Mouse (Mus musculus): Measurements from ENCODE around the gene Gm21964. TPM values are rescaled to one million over a fixed set of nuclear protein-coding genes. Genes with fewer than 3 reads are reported as not detected.

The Gm21964 gene
- polyA plus RNA-seq (2017; shearing (Covaris generic)): not detected

GRCm38 (mm10) chr8:110100907-110101306, at the start of gene Gm21964:
TSS of gene Gm21964 (plus strand) at chr8:110101207.

GRCm38 (mm10) chr8:110079282-110080221, 21.5 kb upstream of the Gm21964 start, which contains the start of gene Zfp612:
TSS of gene Zfp612 (plus strand) at chr8:110079746.

GRCm38 (mm10) chr8:110102653-110103052, 1.6 kb downstream of the Gm21964 start, which contains the start of gene Gm17720:
TSS of gene Gm17720 (minus strand) at chr8:110102753.

Other genes with a start within 250 kb of the Gm21964 start
- 0.67 TPM for gene Phlpp2, start 232.7 kb upstream of the Gm21964 start, polyA plus RNA-seq (2017; shearing (Covaris generic))
- 0.17 TPM for gene Marveld3, start 139.0 kb upstream of the Gm21964 start, polyA plus RNA-seq (2017; shearing (Covaris generic))
- gene Tat, start 110.8 kb upstream of the Gm21964 start, polyA plus RNA-seq (2017; shearing (Covaris generic)): not detected
- gene Chst4, start 61.5 kb upstream of the Gm21964 start, polyA plus RNA-seq (2017; shearing (Covaris generic)): not detected
- gene Zfp612, start 21.5 kb upstream of the Gm21964 start, polyA plus RNA-seq (2017; shearing (Covaris generic)): 2.9 TPM
- not detected for gene Gm17720, start 1.5 kb downstream of the Gm21964 start, polyA plus RNA-seq (2017; shearing (Covaris generic))
- gene Calb2, start 67.0 kb downstream of the Gm21964 start, polyA plus RNA-seq (2017; shearing (Covaris generic)): not detected
- 14.7 TPM for gene Cmtr2, start 114.5 kb downstream of the Gm21964 start, polyA plus RNA-seq (2017; shearing (Covaris generic))
- gene Hydin, start 165.8 kb downstream of the Gm21964 start, polyA plus RNA-seq (2017; shearing (Covaris generic)): not detected